Mouse (Mus musculus) frontal cortex, postnatal 36 days (tissue): ENCODE measurements around the gene Gpr132.

ENCODE experiments used
- DNase-seq, 2 experiments: peaks; one replicate each; pipeline ENCODE4 v3.0.0; 2022; ENCODE audit warnings: low spot score in 2 of 2

Gene Gpr132

DNA sequence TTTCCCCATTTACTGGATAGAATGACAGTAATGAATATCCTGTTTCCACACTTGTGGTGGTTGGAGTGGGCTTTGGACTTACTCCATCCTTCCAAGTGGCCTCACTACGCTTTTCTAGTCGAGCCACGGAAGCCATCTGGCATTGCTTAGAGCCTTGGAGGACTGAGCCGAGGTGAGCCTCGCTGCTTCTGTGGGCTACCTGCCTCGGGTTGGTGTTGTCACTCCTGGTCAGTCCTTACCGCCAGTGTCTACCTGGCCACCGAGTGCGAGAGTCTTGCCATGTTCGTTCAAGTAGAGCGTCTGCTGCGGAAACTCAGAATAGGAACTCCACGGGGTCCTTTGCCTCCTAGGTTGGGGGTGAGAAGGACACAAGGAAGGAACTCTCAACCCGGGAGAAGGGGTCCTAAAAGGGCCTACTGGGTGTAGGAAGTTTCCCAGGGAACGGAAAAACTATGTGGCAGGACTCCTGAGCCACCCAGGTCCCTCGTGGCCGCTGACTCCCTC, 9.1 kb upstream of the Gpr132 start:
- no peak for DNase-seq

DNA sequence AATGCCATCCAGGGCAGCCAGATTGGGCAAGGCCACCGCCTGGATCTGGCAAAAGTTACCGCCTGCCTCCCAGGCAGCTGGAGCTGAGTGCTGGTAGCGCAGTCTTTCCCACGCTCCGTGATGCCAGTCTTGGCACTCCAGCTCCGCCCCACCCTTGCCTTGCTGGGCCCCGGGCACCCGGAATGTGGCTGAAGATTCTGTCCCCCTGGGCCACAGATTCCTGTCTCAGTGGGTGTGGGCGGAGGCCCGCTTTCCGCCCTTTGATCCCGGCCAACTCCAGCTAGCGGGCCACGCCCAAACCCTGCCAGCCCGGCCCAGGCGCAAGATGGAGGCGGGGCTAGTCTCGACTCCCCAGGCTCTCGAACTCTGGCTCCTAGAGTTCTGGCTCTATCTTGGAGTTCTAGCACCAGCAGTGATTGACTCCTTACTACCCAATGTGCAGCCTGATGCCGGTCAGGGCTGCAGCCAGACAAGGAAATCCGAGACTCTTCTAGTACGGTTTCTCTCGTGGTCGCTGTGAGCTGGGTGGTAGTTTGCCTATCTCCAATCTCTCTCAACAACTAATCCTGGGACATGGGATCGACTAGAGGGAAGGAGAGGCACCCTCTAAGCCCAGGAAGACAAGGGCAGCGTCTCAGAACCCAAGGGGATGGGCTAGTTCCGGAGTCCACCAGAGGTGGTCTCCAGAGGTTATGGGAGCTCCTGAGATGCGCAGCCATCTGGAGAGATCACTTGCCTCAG, 8.5 kb upstream of the Gpr132 start:
- DNase-seq, result peak in 1 of 2 experiments; percentile 49

- DNase-seq, result peak; percentile 86
Observed at GRCm38 (mm10) chr12:112875225-112876013, 7.4 kb upstream of the Gpr132 start.

DNA sequence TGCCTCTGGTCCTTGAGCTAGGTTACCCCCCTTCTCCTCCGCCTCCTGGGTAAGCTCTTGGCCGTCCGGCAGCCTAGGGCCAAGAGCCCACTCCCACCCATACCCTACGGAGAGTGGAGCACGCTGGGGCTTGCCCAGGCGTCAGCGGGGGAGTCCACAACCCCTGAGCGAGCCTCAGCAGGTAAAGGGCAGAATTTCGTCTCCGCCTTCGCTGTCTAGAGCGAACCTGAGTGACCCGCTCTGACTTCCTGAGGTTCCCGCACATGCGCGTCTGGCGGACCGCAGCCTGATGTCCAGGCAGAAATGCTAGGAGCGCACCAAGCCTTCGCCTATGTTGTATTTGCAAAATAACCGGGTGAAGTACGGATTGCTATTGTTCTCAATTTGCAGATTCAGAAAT, 6.2 kb upstream of the Gpr132 start:
- no peak for DNase-seq

DNA sequence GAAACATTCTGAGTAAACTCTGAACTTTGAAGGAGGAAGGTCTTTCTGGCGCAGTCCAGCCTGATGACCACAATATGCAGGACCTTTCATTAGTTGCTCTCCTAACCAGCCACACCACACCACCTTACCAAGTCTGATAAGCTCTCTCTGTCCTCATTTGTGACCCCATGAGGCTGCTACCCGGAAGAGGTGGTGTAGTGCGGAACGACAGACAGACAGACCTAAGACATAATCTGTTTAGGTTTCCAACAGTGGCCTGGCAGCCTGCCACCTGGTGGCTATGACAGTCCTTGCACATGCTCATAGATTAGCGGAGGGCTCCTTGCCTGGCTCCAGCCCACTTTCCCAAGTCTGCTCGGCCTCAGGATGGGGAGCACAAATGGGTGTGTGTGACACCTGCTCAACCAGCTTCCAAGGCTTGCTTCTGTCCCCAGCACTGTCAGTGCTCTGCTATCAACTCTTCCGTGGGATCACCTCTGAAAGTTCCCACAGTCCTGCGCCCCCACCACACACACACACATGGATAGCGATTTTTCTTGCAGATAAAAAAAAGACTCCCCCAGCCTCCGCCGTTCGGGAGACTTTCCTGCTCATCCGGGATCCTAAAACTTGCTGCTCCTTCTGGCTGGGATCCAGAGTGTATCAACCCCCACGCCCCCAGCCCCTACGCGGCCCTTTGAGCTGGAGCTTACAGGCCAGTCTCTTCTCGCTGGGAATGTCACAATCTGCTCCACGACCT, 5.6 kb upstream of the Gpr132 start:
- peak; percentile 42 to 59 for DNase-seq

DNA sequence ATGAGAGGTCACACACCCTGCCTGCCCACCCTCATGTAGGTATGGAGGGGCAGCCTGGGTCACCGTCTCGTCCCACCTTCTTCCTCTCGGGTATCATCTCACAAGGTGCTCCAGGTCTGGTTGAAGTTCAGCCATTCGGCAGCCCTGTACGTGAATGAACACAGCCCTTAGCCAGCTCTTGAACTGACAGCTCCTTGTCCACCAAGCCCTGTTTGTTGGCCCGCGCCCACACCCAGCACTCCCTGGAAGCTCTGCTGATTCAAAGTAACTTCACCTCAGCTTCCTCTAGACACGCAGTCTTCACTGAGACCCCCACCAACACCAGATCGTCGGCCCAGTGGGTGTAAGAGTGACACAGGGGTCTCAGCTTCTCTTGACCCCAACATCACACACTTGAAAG, 5.0 kb upstream of the Gpr132 start:
- DNase-seq, result no peak

GRCm38 (mm10) chr12:112871272-112871671, 3.2 kb upstream of the Gpr132 start:
- no peak for DNase-seq

GRCm38 (mm10) chr12:112870775-112871174, 2.7 kb upstream of the Gpr132 start:
- DNase-seq, result no peak

DNA sequence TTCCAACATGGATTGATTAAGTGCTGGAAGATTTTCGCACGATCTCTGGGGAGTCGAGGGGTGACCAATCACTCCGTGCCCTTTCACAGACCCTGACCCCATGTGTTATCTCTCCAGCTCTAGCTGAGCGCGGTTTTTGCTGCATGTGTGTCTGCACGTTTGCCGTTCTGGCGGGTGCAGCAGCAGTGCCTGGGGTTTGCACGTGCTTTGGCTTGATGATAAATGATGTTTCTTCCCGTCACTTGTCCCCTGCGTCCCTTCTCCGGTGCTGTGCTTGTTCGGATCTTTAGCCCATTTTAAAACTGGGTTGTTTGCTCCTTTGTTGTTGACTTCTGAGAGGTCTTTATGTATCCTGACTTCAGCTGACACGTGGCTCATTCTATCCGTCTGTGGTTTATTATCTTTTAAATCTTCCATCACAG, 1.8 kb upstream of the Gpr132 start:
- DNase-seq, result no peak

- no peak for DNase-seq
Observed at GRCm38 (mm10) chr12:112867106-112867674, 838 bp downstream of the Gpr132 start.

- DNase-seq, result no peak
Observed at GRCm38 (mm10) chr12:112866467-112867080, 1.5 kb downstream of the Gpr132 start.

DNA sequence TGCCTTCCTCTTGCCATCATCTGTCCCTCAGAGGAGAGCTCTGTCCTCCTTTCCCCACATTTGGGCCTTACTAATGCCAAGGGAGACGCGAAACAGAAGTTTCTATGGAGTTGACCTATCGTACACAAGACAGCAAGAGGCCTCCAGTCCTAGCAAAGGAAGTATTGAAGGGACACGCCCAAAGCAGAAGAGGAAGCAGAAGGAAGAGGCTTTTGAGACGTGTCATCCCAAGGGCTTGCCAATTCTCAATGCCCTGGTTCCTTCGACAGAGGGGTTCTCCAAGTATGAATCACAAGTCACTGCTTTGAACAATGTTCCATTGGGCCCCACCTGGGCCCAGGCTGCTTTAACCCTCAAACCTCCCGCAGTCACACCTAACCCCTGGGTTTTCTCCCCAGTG, 3.2 kb downstream of the Gpr132 start:
- DNase-seq, result no peak

DNA sequence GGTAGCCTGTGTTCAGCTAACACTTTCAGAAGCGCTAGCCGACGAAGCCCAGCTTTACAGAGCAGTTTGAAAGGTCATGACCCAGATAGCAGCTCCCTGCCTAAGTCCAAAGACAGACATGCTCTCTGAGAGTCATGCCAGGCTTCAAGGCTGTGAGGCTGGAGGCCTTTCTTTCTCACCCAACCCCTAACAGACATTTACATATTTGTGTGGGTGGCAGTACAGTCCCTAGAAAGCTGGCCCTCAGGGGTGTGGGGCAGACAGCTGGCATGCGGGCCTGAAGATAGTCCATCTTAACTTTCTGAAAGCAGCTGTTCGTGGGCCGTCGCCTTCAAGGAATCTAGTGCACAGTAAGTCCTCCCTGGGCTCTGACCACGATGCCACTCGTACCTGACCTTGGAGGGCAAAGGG, 6.1 kb downstream of the Gpr132 start:
- DNase-seq, result no peak

DNA sequence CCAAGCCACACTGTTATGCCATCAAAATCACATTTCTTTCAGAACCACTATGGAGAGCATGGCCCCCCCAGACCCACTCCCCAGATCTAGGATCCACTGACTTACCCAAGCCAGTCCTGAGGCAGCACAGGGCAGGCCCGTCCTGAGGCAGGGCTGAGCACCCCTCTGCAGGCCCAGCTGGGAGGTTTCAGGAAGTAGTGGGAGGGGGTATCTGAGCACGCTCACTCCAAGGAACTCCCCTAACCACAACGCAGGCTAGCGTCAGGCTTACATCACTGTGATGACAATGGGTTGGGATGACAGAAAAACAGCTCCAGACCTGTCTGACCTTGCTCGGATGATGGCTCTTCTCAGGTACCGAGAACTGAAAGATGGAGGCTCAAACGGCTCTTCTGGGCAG, 7.3 kb downstream of the Gpr132 start:
- DNase-seq, result no peak

DNA sequence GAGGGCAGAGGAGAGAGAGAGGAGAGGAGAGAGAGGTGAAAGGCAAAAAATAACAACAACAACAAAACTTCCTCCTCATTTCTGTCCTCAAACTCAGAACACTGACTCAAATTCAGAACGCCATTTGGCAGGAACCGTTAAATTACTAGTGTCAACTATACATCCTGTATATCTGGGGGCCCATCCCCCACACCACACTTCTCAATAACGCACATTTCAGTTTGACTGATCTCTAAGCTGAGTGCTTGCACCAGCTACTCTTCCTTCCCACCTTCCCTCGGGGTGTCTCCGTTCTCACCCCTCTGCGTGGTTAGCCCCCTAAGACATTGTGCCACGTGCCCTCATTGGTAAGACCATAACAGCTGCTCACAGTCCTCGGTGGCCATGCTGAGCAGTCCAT, 8.1 kb downstream of the Gpr132 start:
- no peak for DNase-seq

DNA sequence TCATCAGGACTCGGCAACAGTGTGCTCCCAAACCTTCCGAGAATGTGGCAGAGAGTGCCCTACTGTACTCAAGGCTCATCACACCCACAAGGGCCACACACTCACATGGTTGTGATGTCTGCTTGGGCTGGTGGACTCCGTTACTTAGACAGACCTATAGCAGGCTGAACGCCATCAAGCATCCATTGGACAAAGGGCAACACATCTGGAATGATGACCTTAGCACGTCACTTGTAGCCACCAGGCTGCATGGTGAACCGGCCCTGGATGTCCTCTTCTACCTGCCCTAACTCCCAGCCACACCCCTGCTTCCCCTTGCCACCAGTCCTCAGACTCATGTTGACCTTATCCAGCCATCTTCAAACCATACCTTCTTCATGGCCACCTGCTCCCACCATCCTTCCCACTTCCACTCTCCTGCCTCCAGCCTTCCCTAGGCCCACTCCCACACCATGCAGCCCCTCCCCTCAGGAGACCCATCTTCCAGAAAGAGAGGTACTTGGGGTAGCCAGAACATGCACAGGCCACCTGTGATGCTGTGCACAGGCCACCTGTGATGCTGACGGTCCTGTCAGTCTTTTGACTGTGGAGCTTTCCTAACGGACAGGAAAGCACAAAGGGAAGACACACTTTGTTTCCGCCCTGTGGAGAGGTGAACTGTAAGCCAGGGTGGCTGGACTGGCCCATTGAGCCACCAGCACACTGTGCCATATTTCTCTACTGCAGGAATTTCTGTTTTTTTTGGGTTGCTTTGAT, 9.3 kb downstream of the Gpr132 start:
- DNase-seq, result no peak

GRCm38 (mm10) chr12:112857021-112857925, 10.8 kb downstream of the Gpr132 start:
- no peak for DNase-seq

GRCm38 (mm10) chr12:112856338-112856737, 11.7 kb downstream of the Gpr132 start:
- DNase-seq, result no peak

DNA sequence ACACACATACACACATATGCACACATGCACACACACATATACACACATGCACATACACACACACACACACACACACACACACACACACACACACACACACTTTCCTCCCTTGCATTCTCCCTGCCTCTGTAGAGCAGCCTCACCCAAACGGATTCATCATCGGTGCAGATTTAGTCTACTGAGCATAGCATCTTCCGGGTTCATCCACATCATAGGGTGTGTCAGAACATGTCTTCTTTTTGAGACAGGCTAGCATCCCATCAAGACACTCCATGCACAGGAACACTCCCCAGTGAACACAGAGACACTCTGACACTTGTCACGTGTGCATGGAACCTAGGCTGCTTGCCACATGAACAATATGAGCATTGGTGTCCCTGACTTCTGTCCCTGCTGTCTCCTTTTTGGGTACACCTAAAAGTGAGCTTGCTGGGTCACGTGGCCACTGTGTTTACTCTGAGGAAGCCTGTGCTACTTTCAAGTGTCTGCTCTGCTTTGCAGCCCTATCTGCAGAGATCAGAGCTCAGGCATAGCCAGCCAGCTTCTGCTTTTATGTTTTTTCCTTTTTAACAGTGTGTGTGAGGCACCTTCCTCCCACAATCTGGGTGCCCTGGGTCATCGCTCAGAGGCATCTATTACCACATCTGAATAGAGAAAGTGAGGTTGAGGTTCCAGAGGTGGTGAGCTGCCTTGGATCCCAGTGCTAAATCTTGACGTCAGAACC, 13.3 kb downstream of the Gpr132 start:
- DNase-seq, result no peak
